Mouse (Mus musculus): Measurements from ENCODE around the gene Rgl1.

The Rgl1 gene

DNA sequence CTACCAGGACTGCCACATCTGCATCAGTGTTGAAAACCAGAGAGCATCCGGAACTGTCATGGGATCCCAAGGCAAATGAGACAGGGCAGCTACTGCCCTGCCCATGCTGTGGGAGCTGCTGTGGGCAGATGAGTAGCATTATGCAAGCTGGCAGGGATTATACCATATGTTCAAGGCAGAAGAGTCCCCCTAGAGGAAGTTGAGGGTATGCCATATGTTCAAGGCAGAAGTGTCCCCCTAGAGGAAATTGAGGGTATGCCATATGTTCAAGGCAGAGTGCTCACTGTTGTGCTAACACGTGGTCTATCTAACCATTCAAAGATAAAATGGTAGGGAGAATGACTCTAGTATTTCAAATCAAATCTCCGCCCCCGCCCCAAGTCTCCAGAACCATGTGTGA is 254.9 kb downstream of the Rgl1 start:
- DNase-seq (ENCODE audit: low spot score in 2 of 2), result no peak

DNA sequence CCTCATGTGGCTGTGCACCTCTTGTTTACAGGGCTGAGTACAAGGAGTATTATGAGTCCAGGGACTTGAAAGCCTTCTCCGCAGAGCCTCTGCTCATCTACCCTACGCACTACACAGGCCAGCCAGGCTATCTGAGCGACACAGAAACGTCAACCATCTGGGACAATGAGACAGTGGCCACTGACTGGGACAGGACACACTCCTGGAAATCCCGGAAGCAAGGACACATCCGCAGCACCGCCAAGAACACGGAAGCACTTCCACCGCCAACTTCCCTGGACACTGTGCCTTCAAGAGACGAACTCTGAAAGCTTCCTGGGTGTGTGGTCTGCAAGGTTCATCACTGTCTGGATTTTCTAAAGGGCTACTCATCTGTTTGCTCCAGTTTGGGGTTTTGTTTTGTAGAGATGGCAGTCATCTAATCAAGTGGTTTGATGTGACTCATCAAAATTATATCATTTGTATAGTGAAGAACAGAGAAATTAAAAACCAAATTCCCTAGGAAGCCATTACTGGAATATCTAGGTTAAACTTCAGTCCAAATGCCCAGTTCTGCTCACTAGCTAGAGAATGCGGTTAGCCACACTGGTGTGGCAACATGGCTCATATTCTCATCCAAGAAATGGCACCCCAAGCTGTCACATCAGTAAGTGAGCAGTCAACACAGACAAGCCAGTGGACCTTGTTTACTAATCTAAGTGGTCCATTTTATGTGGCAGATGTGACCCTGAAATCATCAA is 257.5 kb downstream of the Rgl1 start:
- DNase-seq (ENCODE audit: low spot score in 2 of 2), result no peak

DNA sequence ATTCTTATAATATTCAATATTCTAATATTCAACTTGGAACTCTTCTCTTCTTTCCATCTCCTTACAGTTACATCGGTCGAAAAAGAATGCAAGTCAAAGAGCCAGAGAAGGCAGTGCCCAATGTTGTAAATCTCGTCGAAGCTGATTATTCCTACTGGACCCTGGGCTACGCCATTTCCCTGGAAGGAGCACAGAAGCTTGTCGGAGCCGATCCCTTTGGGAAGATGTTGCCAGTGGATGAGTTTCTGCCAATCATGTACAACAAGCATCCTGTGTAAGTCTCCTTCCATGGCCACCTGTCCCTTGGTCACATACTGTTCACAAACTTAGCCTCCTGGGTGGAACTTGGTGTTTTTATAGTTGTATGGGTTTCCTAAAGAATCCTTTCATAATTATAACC is 259.4 kb downstream of the Rgl1 start:
- DNase-seq (ENCODE audit: low spot score in 2 of 2), result no peak

DNA sequence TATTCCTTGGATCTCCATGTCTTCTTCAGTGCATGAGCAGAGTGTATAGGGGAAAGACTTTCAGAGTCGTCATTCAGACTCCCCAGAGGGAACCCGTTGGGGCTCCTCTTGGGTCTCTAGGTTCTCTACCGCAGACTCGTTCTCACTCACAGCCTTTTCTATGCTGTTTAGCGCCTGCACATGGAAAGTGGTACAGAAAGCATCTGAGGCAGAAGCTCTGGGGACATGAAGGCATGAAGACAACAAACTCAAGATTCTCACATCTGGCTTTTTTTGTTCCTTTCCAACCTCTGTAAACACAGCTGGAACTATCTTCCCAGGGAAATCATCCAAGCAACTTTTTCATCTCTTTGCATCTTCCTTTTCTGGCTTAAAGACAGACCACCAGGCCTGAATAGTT is 260.0 kb downstream of the Rgl1 start:
- DNase-seq (ENCODE audit: low spot score in 2 of 2), result no peak

DNA sequence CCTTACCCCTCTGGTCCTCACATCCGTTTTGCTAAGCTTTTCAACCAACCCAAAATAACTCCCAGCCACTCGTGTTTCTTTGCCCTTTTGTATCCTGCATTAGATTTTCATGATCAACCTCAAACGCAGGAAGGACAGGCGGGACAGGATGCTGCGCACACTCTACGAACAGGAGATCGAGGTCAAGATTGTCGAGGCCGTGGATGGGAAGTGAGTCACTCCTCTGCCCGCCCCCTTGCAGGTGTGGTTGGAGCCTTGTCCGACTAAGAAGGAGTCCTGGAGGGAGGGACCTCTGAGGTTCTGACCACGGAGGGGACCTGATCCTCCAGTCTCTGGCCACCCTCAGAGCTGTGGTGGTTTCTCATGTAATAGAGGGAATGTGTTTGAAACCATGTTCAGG is 266.3 kb downstream of the Rgl1 start:
- no peak for DNase-seq (ENCODE audit: low spot score in 2 of 2)

DNA sequence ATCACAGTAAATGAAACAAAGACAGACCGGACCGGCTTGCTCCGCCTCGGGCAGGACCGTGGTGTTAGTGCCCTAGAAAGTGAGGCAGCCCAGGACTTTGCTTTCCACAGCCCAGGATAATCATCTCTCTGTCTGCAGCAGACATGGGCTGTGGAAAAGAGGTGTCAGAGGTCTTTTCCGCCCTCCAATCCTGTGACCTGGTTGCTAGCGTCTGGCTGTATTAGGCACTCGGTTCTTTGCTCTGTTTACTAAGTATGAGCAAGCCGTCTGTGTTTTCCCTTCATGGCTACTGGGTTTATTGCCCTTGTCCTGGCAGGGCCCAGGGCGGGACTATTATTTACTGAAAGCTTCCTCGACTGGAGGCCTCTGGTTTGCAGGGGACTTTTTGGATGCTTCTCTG is 268.6 kb downstream of the Rgl1 start:
- no peak for DNase-seq (ENCODE audit: low spot score in 2 of 2)

DNA sequence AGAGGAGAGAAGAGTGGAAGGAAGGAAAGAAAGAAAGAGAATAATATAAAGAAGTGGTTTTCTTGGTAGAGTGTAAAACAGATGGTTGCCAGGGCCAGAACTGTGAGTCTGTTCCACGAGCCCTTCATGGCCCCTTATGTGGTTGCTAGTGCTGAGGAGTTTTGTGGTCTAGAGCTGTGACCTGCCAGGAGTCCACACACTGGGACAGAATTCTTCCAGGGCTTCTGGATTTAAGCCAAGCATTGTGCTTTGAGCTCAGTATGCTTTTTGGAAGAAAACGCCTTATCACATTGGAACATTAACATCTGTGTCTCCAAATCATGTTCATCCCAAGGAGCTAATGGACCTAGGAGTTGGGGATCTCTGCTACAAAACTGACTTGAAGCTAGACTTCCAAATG is 269.3 kb downstream of the Rgl1 start:
- DNase-seq (ENCODE audit: low spot score in 2 of 2), result no peak

DNA sequence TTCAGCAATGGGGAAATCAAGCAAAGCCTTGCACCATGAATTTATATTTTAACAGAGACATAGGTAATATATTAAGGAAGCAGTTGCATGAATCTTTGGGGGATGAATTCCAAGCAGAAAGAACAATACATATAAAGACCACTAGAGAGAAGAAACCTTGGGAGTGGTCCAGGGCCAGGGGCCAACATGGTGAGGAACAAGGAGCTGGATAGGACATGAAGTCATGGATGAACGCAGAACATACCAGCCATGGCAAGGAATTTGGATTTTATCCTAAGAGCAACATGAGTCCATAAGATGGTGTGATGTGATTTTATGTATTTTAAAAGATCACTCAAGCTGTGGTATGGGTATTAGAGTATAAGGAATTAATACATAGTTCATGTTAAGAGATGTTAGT is 273.9 kb downstream of the Rgl1 start:
- no peak for DNase-seq (ENCODE audit: low spot score in 2 of 2)

DNA sequence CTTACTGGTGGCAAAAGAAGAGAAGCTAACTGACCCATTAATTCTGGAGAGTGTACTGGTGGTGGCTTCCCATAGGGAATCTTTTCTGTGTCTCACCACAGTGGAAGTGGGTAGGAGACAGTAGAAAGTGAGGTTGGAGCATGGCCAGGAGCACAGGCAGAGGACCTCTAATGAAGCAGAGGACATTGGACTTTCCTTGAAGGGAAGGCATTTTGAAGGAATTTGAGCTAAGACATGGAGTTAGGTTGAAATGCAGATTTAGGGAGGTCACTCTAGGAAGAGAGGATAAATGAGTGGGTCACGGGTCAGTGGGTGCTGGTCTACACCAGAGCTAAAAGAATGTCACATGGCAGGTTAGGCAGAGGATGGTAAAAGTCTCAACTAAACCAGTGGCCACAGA is 275.3 kb downstream of the Rgl1 start:
- no peak for DNase-seq (ENCODE audit: low spot score in 2 of 2)

DNA sequence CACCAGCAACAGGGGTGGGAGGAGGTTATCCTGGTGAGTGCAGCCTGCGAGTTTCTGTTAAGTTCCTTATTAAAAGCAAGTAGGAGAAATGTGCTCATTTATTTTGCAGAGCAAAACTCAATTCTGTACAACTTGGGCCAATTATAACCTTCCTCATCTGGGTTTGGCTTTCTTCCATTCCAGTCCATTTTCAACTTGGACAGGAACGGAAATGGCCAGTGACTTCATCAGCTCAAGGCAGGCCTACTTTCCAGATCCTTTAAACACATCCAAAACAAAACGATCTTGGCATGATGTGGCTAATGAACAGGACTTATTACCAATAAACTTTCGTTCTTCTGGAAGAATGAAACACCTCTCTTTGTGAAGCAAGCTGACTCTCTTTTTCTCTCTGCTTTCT is 290.0 kb downstream of the Rgl1 start:
- DNase-seq (ENCODE audit: low spot score in 2 of 2), result no peak

DNA sequence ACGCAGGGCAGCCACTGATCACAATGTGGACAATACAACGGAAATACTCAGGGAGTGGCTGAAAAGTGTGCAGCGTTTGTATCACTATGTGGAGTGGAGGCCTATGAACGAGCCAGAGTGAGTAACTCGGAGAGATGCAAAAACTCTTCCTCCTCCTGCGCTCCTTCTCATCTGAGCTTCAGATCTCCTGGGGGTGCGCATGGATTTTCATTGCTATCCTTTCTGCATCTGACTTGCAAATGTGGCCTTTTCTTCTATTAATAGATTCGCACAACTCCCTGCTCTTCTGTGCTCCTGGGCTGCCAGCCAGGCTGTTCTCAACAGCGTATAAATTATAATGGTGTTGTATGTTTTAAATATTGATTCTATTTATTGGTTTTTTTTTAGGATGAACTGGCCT is 297.7 kb downstream of the Rgl1 start:
- peak; percentile 24 to 47 for DNase-seq (ENCODE audit: low spot score in 2 of 2)

Data from frontal cortex, postnatal 36 days (tissue).